Mouse (Mus musculus) layer of hippocampus, postnatal 36 days (tissue): ENCODE measurements around the gene Gm14180. TPM values are rescaled to one million over a fixed set of nuclear protein-coding genes. Genes with fewer than 3 reads are reported as not detected.
"Not testable (repeated sequence)": the region's sequence is repeated elsewhere in the genome, so short reads cannot be mapped to it uniquely, and the experiment has no call there.

Experiments
- DNase-seq, 2 experiments: peaks; one replicate each; pipeline ENCODE4 v3.0.0; 2022
- total RNA-seq, 2 experiments: library from RNA; stranded (reverse); gene quantifications; 2 replicates each; pipeline ENCODE4 v1.2.3; 2021

The Gm14180 gene
- total RNA-seq: not detected

GRCm38 (mm10) chr11:99734190-99734589 is at the start of gene Gm14180:
Gene Gm14180 (minus strand): TSS chr11:99734290.
- no peak for DNase-seq

- no peak for DNase-seq
These were observed 46.5 kb upstream of the Gm14180 start, which contains the start of gene Krtap4-8 for GRCm38 (mm10) chr11:99780604-99781003. Gene Krtap4-8 (minus strand): TSS chr11:99780704.

GRCm38 (mm10) chr11:99778401-99778800 is 44.3 kb upstream of the Gm14180 start:
- DNase-seq: no peak

- not testable (repeated sequence) for DNase-seq
These were observed 38.7 kb upstream of the Gm14180 start, which contains the start of gene Gm11595 for GRCm38 (mm10) chr11:99772813-99773212. Gene Gm11595 (minus strand): TSS chr11:99772913.

- no peak for DNase-seq
These were observed 34.3 kb upstream of the Gm14180 start for GRCm38 (mm10) chr11:99768410-99768809.

- no peak for DNase-seq
These were observed 24.8 kb upstream of the Gm14180 start for GRCm38 (mm10) chr11:99758877-99759276.

GRCm38 (mm10) chr11:99743985-99744384 is 9.9 kb upstream of the Gm14180 start:
- no peak for DNase-seq

- DNase-seq: no peak
These were observed 10.0 kb downstream of the Gm14180 start for GRCm38 (mm10) chr11:99724061-99724460.

GRCm38 (mm10) chr11:99718759-99719158 is 15.3 kb downstream of the Gm14180 start:
- no peak for DNase-seq

- DNase-seq: no peak
These were observed 43.6 kb downstream of the Gm14180 start, which contains the start of gene Gm14190 for GRCm38 (mm10) chr11:99690463-99690862. Gene Gm14190 (minus strand): TSS chr11:99690740.

- not testable (repeated sequence) for DNase-seq
These were observed 48.9 kb downstream of the Gm14180 start for GRCm38 (mm10) chr11:99685235-99685634.

Other genes starting within 250 kb of the Gm14180 start
- gene Krt23, start 241.2 kb downstream of the Gm14180 start, total RNA-seq: not detected
- not detected for gene Krt39, start 213.0 kb downstream of the Gm14180 start, total RNA-seq
- not detected for gene Krt40, start 191.1 kb downstream of the Gm14180 start, total RNA-seq
- not detected for gene Krtap3-3, start 183.4 kb downstream of the Gm14180 start, total RNA-seq
- not detected for gene Krtap3-2, start 177.4 kb downstream of the Gm14180 start, total RNA-seq
- gene Gm11939, start 174.8 kb downstream of the Gm14180 start, total RNA-seq: not detected
- gene Krtap3-1, start 167.7 kb downstream of the Gm14180 start, total RNA-seq: not detected
- not detected for gene Krtap1-5, start 153.3 kb downstream of the Gm14180 start, total RNA-seq
- not detected for gene Krtap1-4, start 150.6 kb downstream of the Gm14180 start, total RNA-seq
- not detected for gene Krtap1-3, start 143.0 kb downstream of the Gm14180 start, total RNA-seq
- not detected for gene Krtap9-3, start 136.2 kb downstream of the Gm14180 start, total RNA-seq
- not detected for gene Gm11938, start 131.0 kb downstream of the Gm14180 start, total RNA-seq
- gene Gm11937, start 124.1 kb downstream of the Gm14180 start, total RNA-seq: not detected
- not detected for gene Krtap2-4, start 119.4 kb downstream of the Gm14180 start, total RNA-seq
- not detected for gene Gm11562, start 113.9 kb downstream of the Gm14180 start, total RNA-seq
- gene Krtap4-1, start 106.1 kb downstream of the Gm14180 start, total RNA-seq: not detected
- gene Krtap4-2, start 99.2 kb downstream of the Gm14180 start, total RNA-seq: not detected
- gene Krtap4-7, start 90.2 kb downstream of the Gm14180 start, total RNA-seq: not detected
- not detected for gene Gm11555, start 84.1 kb downstream of the Gm14180 start, total RNA-seq
- not detected for gene Gm11563, start 75.3 kb downstream of the Gm14180 start, total RNA-seq
- gene Krtap4-6, start 68.3 kb downstream of the Gm14180 start, total RNA-seq: not detected
- gene Gm14190, start 43.5 kb downstream of the Gm14180 start, total RNA-seq: not detected
- gene Gm11595, start 38.6 kb upstream of the Gm14180 start, total RNA-seq: not detected
- gene Krtap4-8, start 46.4 kb upstream of the Gm14180 start, total RNA-seq: not detected
- not detected for gene Krtap4-9, start 50.9 kb upstream of the Gm14180 start, total RNA-seq
- gene Gm11596, start 59.2 kb upstream of the Gm14180 start, total RNA-seq: not detected
- gene Gm11569, start 64.6 kb upstream of the Gm14180 start, total RNA-seq: not detected
- gene Gm11554, start 70.2 kb upstream of the Gm14180 start, total RNA-seq: not detected
- not detected for gene Krtap4-13, start 75.6 kb upstream of the Gm14180 start, total RNA-seq
- not detected for gene Gm11564, start 81.4 kb upstream of the Gm14180 start, total RNA-seq
- gene 2300003K06Rik, start 103.8 kb upstream of the Gm14180 start, total RNA-seq: not detected
- not detected for gene Krtap4-16, start 117.3 kb upstream of the Gm14180 start, total RNA-seq
- not detected for gene Gm11568, start 123.6 kb upstream of the Gm14180 start, total RNA-seq
- not detected for gene Gm11559, start 130.2 kb upstream of the Gm14180 start, total RNA-seq
- gene Krtap9-1, start 139.1 kb upstream of the Gm14180 start, total RNA-seq: not detected
- gene Gm11567, start 144.9 kb upstream of the Gm14180 start, total RNA-seq: not detected
- gene Krtap31-1, start 173.6 kb upstream of the Gm14180 start, total RNA-seq: not detected
- not detected for gene Gm11565, start 180.5 kb upstream of the Gm14180 start, total RNA-seq
- gene Krtap31-2, start 202.0 kb upstream of the Gm14180 start, total RNA-seq: not detected
- gene Krtap9-5, start 214.2 kb upstream of the Gm14180 start, total RNA-seq: not detected
- gene Krtap29-1, start 244.8 kb upstream of the Gm14180 start, total RNA-seq: not detected